Mouse (Mus musculus) testis, adult 2 months (tissue): ENCODE measurements at regions not wholly inside any gene's neighbourhood (a gene's known extent, or its start where the extent isn't known, plus 50 kb on each side); places are given as distances from the start of the nearest gene placed in this dataset.

ENCODE experiments used
- H3K27ac ChIP-seq: fragments of 200-500 bp; 2 replicates; pipeline ENCODE4 v1.5.1; 2012; ENCODE audit warnings: low read depth, low read length; ENCODE audit not compliant: control insufficient read depth, insufficient read depth
- H3K27me3 ChIP-seq: fragments of 200-500 bp; 2 replicates; pipeline ENCODE4 v1.6.1; 2012; ENCODE audit warnings: mild to moderate bottlenecking, low read length, moderate library complexity; ENCODE audit not compliant: control insufficient read depth, insufficient read depth
- H3K36me3 ChIP-seq: fragments of 200-500 bp; 2 replicates; pipeline ENCODE4 v1.6.1; 2012; ENCODE audit warnings: mild to moderate bottlenecking, low read length; ENCODE audit not compliant: control insufficient read depth, insufficient read depth
- H3K4me1 ChIP-seq: fragments of 200-500 bp; 2 replicates; pipeline ENCODE4 v1.6.1; 2012; ENCODE audit warnings: low read length; ENCODE audit not compliant: control insufficient read depth, insufficient read depth
- H3K4me3 ChIP-seq: fragments of 200-500 bp; 2 replicates; pipeline ENCODE4 v1.5.1; 2012; ENCODE audit warnings: low read depth, mild to moderate bottlenecking, low read length, moderate library complexity, mixed read lengths; ENCODE audit not compliant: control insufficient read depth
- CTCF ChIP-seq: fragments of 200-500 bp; IDR thresholded peaks from 2 replicates; pipeline ENCODE4 v1.5.1; 2012; ENCODE audit warnings: low read depth, mild to moderate bottlenecking, inconsistent platforms, low read length, moderate library complexity; ENCODE audit not compliant: control insufficient read depth, insufficient read depth, insufficient replicate concordance
- POLR2A ChIP-seq: fragments of 200-500 bp; IDR thresholded peaks from 2 replicates; pipeline ENCODE4 v1.6.1; 2012; ENCODE audit warnings: low read depth, mild to moderate bottlenecking, inconsistent platforms, low read length, moderate library complexity; ENCODE audit not compliant: control insufficient read depth

- TF ChIP-seq POLR2A (no peak), CTCF (no peak)
- Histone ChIP-seq H3K36me3 (no peaks in the 10 kb centered on the region), H3K4me1 (peaks cover 5% of the 10 kb centered on the region; the same call in 1 of the 2 replicates), H3K27ac (no peak overlapping the region), H3K4me3 (no peak overlapping the region), H3K27me3 (no peaks in the 10 kb centered on the region)
Observed at GRCm38 (mm10) chr12:33778477-33778876, 149.7 kb upstream of the Ferd3l start.

- no peaks in the 10 kb centered on the region for H3K36me3 ChIP-seq
- H3K27me3 ChIP-seq, result no peaks in the 10 kb centered on the region
- H3K4me1 ChIP-seq, result peaks cover 5% of the 10 kb centered on the region; the same call in 1 of the 2 replicates
- TF ChIP-seq CTCF, result no peak
- H3K27ac ChIP-seq, result no peak overlapping the region
- H3K4me3 ChIP-seq, result no peak overlapping the region
Observed at GRCm38 (mm10) chr12:33779898-33780297, 148.3 kb upstream of the Ferd3l start.

GRCm38 (mm10) chr12:33804206-33804791, 123.9 kb upstream of the Ferd3l start:
- Histone ChIP-seq H3K4me1 (no peaks in the 10 kb centered on the region), H3K27ac (no peak overlapping the region), H3K4me3 (no peak overlapping the region), H3K27me3 (no peaks in the 10 kb centered on the region), H3K36me3 (no peaks in the 10 kb centered on the region)
- TF ChIP-seq CTCF (no peak), POLR2A (no peak)

GRCm38 (mm10) chr12:33825571-33825970, 102.7 kb upstream of the Ferd3l start:
- TF ChIP-seq CTCF (no peak), POLR2A (no peak)
- Histone ChIP-seq H3K27me3 (no peaks in the 10 kb centered on the region), H3K27ac (no peak overlapping the region), H3K4me1 (no peaks in the 10 kb centered on the region), H3K4me3 (no peak overlapping the region), H3K36me3 (no peaks in the 10 kb centered on the region)

GRCm38 (mm10) chr12:33849088-33849487, 79.1 kb upstream of the Ferd3l start:
- no peak for TF ChIP-seq POLR2A
- no peak for TF ChIP-seq CTCF
- Histone ChIP-seq H3K4me3 (no peak overlapping the region), H3K27ac (no peak overlapping the region), H3K27me3 (no peaks in the 10 kb centered on the region), H3K4me1 (no peaks in the 10 kb centered on the region), H3K36me3 (no peaks in the 10 kb centered on the region)

- Histone ChIP-seq H3K4me3 (no peak overlapping the region), H3K4me1 (no peaks in the 10 kb centered on the region), H3K27me3 (no peaks in the 10 kb centered on the region), H3K36me3 (no peaks in the 10 kb centered on the region), H3K27ac (no peak overlapping the region)
- no peak for TF ChIP-seq POLR2A
- no peak for TF ChIP-seq CTCF
Observed at GRCm38 (mm10) chr12:33851736-33852135, 76.5 kb upstream of the Ferd3l start.
